Mouse (Mus musculus) heart, adult 8-10 months (tissue): ENCODE data around the gene Smco4. TPM values are rescaled to one million over a fixed set of nuclear protein-coding genes. Genes with fewer than 3 reads are reported as not detected.

Experiments used
- total RNA-seq, 4 experiments: library from RNA; stranded (reverse); gene quantifications; 2 replicates each; pipeline ENCODE4 v1.2.4; 2022

Gene Smco4
- total RNA-seq, 4 experiments from 2014 or later: 22.7 to 33.0 (median 28.0) TPM

Other genes starting within 250 kb of the Smco4 start
- 10 to 100 TPM; 14.0 to 17.9 (median 16.1) TPM for gene Med17, start 213.5 kb upstream of the Smco4 start, total RNA-seq
- gene Taf1d, start 187.2 kb upstream of the Smco4 start, total RNA-seq: 10 to 100 TPM; 20.3 to 33.5 (median 26.0) TPM
- gene 4931406C07Rik, start 187.0 kb upstream of the Smco4 start, total RNA-seq: 1 to 10 TPM; 5.0 to 7.2 (median 5.7) TPM
- gene Cep295, start 135.6 kb upstream of the Smco4 start, total RNA-seq: 1 to 10 TPM; 4.3 to 5.5 (median 5.3) TPM
- gene Deup1, start 134.5 kb downstream of the Smco4 start, total RNA-seq: under 1 TPM in 1 of 4 experiments, not detected in 3; 0.25 TPM
- gene Slc36a4, start 216.3 kb downstream of the Smco4 start, total RNA-seq: 1 to 10 TPM; 5.9 to 7.5 (median 6.7) TPM